Mouse (Mus musculus): Measurements from ENCODE around the gene Limk2.

GRCm38 (mm10) chr11:3331756-3332642 is 77.0 kb downstream of the Limk2 start:
- TF ChIP-seq POLR2A (IDR thresholded peaks at IDR 0.05; ENCODE audit: low read depth, low read length) = no peak; the same call in 1 of the 2 replicates
- TF ChIP-seq CTCF (IDR thresholded peaks at IDR 0.05; ENCODE audit: extremely low read depth, insufficient read length, insufficient replicate concordance, low read depth, low read length) = no peak
